Mouse (Mus musculus): ENCODE measurements at regions not wholly inside any gene's neighbourhood (a gene's known extent, or its start where the extent isn't known, plus 50 kb on each side); places are given as distances from the start of the nearest gene placed in this dataset.
A peak's percentile ranks its signal among the peaks of the same experiment; 100 is the strongest.

DNA sequence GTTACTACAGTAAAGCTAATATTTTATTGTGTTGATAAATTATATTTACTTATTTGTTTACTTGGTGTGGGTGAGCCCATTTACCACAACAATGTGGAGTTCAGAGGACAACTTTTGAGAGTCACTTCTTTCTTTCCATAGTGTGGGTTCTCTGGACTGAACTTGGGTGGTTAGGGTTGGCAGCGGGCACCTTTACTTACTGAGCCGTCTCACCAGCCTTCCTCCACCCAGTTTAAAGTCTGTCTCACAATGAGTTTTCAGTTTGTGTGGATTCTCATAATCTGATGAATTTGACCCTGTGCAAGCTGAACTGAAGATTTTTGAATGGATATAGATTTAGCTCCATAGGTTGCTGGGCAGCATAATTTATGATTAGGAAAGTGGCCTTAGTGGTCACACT, 53.5 kb upstream of the Pth start:
- no peak for ATAC-seq (ENCODE audit: extremely low read depth, insufficient number of reproducible peaks, low FRiP score, poor library complexity, severe bottlenecking)

GRCm38 (mm10) chr7:113443566-113443965, 55.2 kb upstream of the Pth start:
- ATAC-seq (ENCODE audit: extremely low read depth, insufficient number of reproducible peaks, low FRiP score, poor library complexity, severe bottlenecking), result peak; percentile 90

DNA sequence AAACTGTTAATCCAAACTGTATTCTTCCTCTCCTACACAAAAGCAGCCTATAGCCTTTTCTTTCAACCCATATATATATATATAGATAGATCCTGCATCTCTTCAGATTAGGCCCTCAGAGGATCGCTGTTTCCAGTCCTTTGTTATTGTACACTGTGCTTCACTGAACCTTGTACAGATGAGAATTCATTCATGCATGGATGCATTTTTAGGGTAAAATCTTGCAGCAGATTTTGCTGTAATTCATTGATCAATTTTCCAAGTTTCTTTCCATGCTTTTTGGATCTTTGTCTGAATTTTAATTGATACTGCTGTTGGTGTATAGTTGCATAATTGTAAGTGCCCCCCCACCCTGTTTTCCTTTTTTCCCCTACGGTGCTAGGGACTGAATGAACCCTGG, 56.6 kb upstream of the Pth start:
- ATAC-seq (ENCODE audit: extremely low read depth, insufficient number of reproducible peaks, low FRiP score, poor library complexity, severe bottlenecking), result no peak

DNA sequence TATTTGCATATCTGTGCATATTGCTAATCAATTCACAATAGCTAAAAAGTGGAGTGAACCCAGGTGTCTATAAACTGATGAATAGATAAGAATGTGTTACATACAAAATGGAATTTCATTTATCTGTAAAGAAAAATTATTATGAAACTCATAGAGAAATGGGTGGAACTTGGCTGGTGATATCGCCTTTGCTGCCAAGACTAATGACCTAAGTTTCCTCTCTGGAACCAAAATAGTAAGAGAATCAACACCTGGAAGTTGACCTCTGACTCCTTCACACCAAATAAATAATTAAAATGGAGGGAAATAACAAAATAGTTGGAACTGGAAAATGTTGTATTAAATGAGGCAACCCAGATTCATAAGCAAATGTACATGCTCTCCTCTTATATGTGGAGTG, 53.2 kb upstream of the Far1 start:
- ATAC-seq (ENCODE audit: extremely low read depth, insufficient number of reproducible peaks, low FRiP score, poor library complexity, severe bottlenecking), result no peak

DNA sequence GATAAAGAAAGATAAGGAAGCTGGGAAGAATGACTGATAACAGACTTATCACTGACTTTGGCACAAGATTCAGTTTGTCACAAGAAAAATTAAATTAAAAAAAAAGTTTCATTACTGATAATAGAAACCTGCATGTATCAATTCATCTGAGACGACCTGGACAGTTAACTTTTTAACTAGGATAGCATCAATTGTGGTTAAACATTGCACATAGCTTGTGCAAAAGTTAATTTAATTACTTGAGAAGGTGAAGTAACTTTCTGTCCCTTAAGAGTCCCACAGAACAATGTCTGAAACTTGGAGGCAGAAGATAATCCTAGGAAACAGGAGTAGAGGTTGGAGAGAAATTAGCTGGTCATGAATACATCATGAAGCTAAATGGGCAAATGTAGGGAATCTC, 51.3 kb upstream of the Far1 start:
- ATAC-seq (ENCODE audit: extremely low read depth, insufficient number of reproducible peaks, low FRiP score, poor library complexity, severe bottlenecking), result no peak
